Mouse (Mus musculus) lung, postnatal 25 days (tissue): ENCODE data around the gene Ccdc106.
A peak's percentile ranks its signal among the peaks of the same experiment; 100 is the strongest.

Experiments used
- DNase-seq: peaks from one replicate; pipeline ENCODE4 v3.0.0; 2022; ENCODE audit warnings: low spot score

Gene Ccdc106

DNA sequence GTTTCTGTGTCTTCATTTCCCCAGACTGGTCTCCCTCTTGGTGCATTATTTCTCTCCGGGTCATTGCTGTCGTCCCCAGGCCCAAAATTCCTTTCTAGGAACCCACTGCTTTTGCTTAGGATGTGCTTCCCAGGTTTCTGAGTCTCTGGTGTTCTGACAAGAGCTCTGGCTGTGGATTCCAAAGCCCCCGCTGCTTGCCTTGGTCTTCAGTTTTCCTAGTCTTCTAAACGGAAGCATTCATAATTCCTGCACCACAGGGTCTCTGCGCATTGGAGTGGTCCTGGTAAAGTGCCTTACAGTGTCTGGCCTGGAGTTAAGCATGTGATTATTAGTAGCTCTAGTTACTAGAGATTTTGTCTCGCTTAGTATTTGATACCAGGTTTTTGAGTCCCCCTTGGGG is 60.5 kb downstream of the Ccdc106 start:
- no peak for DNase-seq

GRCm38 (mm10) chr7:5081241-5081640 is 60.9 kb downstream of the Ccdc106 start:
- no peak for DNase-seq

- DNase-seq: no peak
Measured at GRCm38 (mm10) chr7:5081939-5082338, 61.6 kb downstream of the Ccdc106 start.

DNA sequence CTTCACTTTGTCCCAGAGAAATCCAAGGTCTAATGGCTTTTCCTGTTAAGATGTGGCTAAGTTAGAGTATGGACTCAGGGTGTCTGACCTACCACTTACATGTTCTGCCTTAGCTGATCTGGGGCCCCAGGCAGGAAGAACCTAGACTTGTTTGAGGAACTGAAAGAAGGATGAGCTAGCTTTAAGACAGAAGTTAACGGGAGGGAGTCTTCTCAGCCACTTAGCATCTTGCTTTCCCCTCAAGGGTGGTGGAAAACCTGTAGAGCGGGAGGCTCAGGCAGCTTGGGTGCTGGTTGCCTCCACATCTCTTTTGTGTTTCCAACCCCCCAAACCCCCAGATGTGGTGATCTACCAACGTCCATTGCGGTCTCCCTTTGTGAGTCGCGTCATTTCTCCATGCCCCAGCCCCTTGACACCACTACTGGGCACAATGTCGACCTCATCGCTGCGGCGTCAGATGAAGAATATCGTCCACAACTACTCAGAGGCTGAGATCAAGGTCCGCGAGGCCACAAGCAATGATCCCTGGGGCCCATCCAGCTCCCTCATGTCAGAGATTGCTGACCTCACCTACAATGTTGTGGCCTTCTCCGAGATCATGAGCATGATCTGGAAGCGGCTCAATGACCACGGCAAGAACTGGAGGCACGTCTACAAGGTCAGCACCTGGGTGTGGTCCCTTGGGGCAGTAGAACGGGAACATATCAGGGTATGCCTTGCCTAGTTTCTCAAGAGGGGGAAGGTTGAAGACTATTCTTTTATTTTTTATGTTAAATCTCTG is 63.2 kb downstream of the Ccdc106 start:
- peak; percentile 34 for DNase-seq

- no peak for DNase-seq
Measured at GRCm38 (mm10) chr7:5085512-5085911, 65.2 kb downstream of the Ccdc106 start.

- DNase-seq: no peak
Measured at GRCm38 (mm10) chr7:5086921-5087440, 66.6 kb downstream of the Ccdc106 start.

DNA sequence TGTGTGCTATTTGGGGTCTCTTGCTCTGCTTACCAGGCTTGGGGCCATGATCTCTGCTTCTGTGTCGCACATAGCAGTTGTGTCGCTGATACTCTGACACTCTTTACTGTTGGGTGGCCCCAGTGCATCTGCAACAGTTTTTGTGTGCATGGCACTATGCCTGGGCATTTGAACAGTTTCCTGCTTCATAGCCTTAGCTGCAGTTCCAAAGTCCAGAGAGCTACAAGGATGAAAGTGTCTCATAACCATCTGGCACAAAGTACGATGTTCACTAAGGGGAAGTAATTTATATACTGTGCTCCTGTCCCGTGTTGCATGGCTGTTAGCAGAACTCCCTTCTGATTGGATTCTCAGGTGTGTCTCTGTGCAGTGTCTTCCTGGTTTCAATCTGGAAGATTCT is 67.5 kb downstream of the Ccdc106 start:
- DNase-seq: no peak

- DNase-seq: no peak
Measured at GRCm38 (mm10) chr7:5089853-5090252, 69.5 kb downstream of the Ccdc106 start.

- DNase-seq: no peak
Measured at GRCm38 (mm10) chr7:5091008-5091728, 70.8 kb downstream of the Ccdc106 start.

- DNase-seq: no peak
Measured at GRCm38 (mm10) chr7:5092381-5092780, 72.0 kb downstream of the Ccdc106 start.

DNA sequence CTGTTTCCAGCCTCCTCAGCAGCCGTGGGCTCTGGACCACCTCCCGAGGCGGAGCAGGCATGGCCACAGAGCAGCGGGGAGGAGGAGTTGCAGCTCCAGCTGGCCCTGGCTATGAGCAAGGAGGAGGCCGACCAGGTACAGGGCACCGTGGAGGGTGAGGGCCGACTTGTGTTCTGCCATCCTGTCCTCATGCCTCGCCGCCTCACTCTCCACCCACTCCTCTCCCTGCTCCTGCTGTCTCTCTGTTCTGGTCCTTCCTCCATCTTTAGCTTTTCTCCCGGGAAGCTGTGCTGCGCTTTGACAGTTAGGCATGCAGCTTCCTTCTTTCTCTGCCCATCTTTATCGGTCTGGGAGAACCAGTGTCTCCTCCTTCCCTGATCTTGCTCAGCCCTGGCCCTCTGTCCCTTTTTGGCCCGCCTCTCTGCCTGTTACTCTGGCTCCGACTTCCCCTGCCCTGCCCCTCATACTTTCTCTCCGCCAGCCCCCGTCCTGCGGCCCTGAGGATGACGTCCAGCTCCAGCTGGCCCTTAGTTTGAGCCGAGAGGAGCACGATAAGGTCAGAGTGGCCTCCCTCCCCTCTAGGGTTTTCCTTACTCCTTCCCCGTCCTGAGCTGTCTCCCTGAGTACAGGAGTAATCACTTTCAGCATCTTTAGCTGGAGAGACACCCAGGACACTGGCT is 72.6 kb downstream of the Ccdc106 start:
- no peak for DNase-seq

DNA sequence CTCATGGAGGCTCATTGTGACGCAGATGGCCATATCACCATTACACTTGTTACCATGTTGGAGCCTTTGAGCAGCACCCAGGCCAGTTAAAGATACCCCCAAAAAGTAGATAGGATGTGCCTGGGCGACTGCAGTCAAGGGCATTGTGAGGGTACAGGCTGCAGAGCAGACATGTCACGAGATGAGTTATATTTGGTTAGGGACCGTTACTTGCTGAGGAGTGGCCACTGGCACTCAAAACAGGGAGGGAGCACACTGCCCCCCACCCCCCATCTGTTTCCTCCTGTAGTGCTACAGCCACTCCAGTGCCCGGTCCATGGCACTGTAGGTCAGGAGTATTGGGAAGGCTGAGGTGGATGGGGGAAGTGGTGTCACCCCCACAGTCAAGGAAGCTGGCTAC is 78.4 kb downstream of the Ccdc106 start:
- DNase-seq: no peak

GRCm38 (mm10) chr7:5099796-5100195 is 79.4 kb downstream of the Ccdc106 start:
- DNase-seq: no peak

DNA sequence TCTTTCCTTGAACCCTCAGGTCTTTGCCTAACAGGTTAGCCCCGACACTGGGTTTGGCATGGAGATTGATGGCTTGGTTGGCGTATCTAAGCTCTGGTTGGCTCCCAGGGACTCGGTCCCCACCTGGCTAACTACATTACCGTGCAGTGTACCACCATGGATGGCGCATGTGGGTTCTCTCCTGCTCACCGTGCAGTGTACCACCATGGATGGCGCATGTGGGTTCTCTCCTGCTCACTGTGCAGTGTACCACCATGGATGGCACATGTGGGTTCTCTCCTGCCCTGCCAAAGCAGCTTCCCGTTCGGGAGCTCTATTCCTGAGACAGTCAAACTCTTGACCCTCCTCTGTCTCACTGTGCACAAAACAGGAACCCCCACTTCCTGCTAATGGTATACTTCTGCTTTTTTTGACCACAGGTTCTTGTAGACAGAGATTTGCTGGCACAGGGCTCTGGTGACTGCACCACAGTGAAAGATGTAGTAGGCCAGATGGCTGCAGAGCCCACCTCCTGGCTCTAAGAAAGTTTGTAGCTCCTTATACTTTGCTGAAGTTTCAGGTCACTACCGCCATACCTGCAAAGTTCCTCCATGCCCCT is 80.8 kb downstream of the Ccdc106 start:
- DNase-seq: peak; percentile 63

- no peak for DNase-seq
Measured at GRCm38 (mm10) chr7:5102564-5102963, 82.2 kb downstream of the Ccdc106 start.

DNA sequence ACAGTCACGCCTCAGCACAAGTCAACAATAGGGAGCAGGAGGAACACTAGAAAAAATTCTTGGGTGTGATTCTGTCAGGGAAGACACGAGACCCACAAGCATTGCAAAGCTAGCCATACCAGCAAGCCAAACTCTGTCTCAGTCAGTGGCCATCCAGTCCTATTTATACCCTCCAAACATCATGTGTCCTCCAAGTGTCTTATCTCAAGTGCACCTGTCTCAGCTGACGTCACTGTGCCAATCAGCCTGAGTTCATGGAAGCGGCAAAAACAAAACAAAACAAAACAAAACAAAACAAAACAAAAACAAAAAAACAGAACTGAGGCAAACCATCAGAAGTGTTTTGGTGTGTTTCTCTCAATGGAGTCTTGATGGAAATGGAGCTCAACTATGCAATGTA is 87.9 kb downstream of the Ccdc106 start:
- DNase-seq: no peak

- no peak for DNase-seq
Measured at GRCm38 (mm10) chr7:5109301-5109700, 88.9 kb downstream of the Ccdc106 start.
